Mouse (Mus musculus) cerebellum, adult 2 months (tissue): ENCODE measurements around the gene Olfr57.

Source experiments
- CTCF ChIP-seq: fragments of 200-500 bp; IDR thresholded peaks from 2 replicates; pipeline ENCODE4 v1.5.1; 2011; ENCODE audit warnings: low read depth, mild to moderate bottlenecking, control low read depth, low read length, moderate library complexity, borderline replicate concordance; ENCODE audit not compliant: insufficient read depth
- POLR2A ChIP-seq: fragments of 200-500 bp; IDR thresholded peaks from 2 replicates; pipeline ENCODE4 v1.6.1; 2011; ENCODE audit warnings: low read length, control low read depth, borderline replicate concordance; ENCODE audit not compliant: insufficient read depth

- TF ChIP-seq CTCF (no peak), POLR2A (no peak)
These were observed 16.4 kb upstream of the Olfr57 start, which contains the start of gene Olfr1351 for GRCm38 (mm10) chr10:79012172-79012571.
